Mouse (Mus musculus): Measurements from ENCODE around the gene Eda.
"Not testable (repeated sequence)": the region's sequence is repeated elsewhere in the genome, so short reads cannot be mapped to it uniquely, and the experiment has no call there.

Eda gene

GRCm38 (mm10) chrX:100409245-100409644 is 433.8 kb downstream of the Eda start:
- DNase-seq (ENCODE audit: low spot score in 2 of 2): no peak

- DNase-seq (ENCODE audit: low spot score in 2 of 2): no peak
Measured at GRCm38 (mm10) chrX:100428693-100429092, 453.3 kb downstream of the Eda start, which contains the start of gene Otud6a. TSS of gene Otud6a (plus strand) at chrX:100429013.

GRCm38 (mm10) chrX:100432311-100432710 is 456.9 kb downstream of the Eda start:
- DNase-seq (ENCODE audit: low spot score in 2 of 2): no peak

GRCm38 (mm10) chrX:100442617-100443016 is 467.2 kb downstream of the Eda start, which contains the start of gene Awat2:
TSS of gene Awat2 (minus strand) at chrX:100442717.
- DNase-seq (ENCODE audit: low spot score in 2 of 2): not testable (repeated sequence)

- DNase-seq (ENCODE audit: low spot score in 2 of 2): no peak
Measured at GRCm38 (mm10) chrX:100443532-100443931, 468.1 kb downstream of the Eda start.

All from spleen, postnatal 10 days (tissue).